Comparison of ENCODE assay signal across 1 mouse cellular context in the genomic region with DNA sequence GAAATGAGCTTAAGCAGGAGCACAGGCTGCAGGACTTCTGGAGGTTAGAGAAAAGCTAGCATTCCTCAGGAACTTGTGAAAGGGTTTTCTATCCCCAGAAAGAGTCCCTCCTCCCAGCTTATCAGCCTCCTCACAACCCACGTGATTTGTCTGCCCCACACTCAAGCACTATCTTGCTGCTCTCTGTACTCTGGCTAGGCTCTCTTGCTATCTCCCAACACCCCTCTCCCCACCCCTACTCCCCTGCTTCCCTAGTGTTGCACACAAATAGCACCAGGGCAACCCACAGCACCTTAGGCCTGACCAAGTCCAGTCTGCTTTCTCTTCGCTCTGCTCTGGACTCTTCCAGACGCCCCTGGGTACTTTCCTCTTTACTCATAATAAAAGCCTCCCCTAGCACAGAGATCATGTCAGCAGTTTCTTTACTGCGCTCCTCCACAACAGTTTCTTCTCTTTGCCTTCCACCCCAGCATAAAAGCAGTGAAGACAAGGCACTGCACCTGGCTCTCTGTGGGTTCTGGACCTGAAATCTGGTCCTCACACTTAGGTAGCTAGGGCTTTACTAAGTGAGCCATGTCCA.
TF ChIP-seq lines count a peak whose summit lies in the region.

No protein-coding gene starts in this region.

TF ChIP-seq in MEL, 35 proteins besides CTCF, POLR2A, EP300 and RAD21 (continued from another document):
- TF ChIP-seq ELF1 (IDR thresholded peaks at IDR 0.05; ENCODE audit: low read depth, low read length): no peak
- TF ChIP-seq GABPA (IDR thresholded peaks at IDR 0.05; ENCODE audit: low read depth, low read length): no peak
- no peak for TF ChIP-seq E2F4 (IDR thresholded peaks at IDR 0.05; ENCODE audit: borderline replicate concordance, low read depth, low read length)
- no peak for TF ChIP-seq ZMIZ1 (IDR thresholded peaks at IDR 0.05; ENCODE audit: low read depth, low read length)
- no peak for TF ChIP-seq ZKSCAN1 (IDR thresholded peaks at IDR 0.05; ENCODE audit: low read depth, low read length)
- peak; percentile 75; the same call in 1 of the 2 replicates for TF ChIP-seq MAX (IDR thresholded peaks at IDR 0.05; ENCODE audit: low read length)
- peak; percentile 27; the same call in 1 of the 2 replicates for TF ChIP-seq HCFC1 (IDR thresholded peaks at IDR 0.05; ENCODE audit: low read depth, low read length)
- no peak for TF ChIP-seq ZC3H11A (IDR thresholded peaks at IDR 0.05; ENCODE audit: low read depth, low read length)
- no peak for TF ChIP-seq TBP (IDR thresholded peaks at IDR 0.05; ENCODE audit: low read depth, low read length)
- no peak for TF ChIP-seq MYB (IDR thresholded peaks at IDR 0.05; ENCODE audit: low read depth, low read length)
- no peak for TF ChIP-seq POLR2AphosphoS5 (IDR thresholded peaks at IDR 0.05; ENCODE audit: borderline replicate concordance, low read depth, low read length)
- no peak for TF ChIP-seq KAT2A (conservative IDR thresholded peaks at IDR 0.05; ENCODE audit: low read depth, low read length)
- no peak for TF ChIP-seq NRF1 (IDR thresholded peaks at IDR 0.05; ENCODE audit: insufficient read depth, low read depth, low read length, poor library complexity, severe bottlenecking)
- peak; percentile 80 for TF ChIP-seq RCOR1 (IDR thresholded peaks at IDR 0.05; ENCODE audit: low read depth, low read length)
- peak; percentile 77; the same call in 1 of the 2 replicates for TF ChIP-seq MAZ (IDR thresholded peaks at IDR 0.05; ENCODE audit: low read depth, low read length)
- TF ChIP-seq USF1 (IDR thresholded peaks at IDR 0.05; ENCODE audit: low read depth, low read length): peak; percentile 95
- TF ChIP-seq ZNF384 (IDR thresholded peaks at IDR 0.05; ENCODE audit: low read depth, low read length): no peak
